Comparison of ENCODE assay signal across 26 mouse cellular contexts in the genomic region with DNA sequence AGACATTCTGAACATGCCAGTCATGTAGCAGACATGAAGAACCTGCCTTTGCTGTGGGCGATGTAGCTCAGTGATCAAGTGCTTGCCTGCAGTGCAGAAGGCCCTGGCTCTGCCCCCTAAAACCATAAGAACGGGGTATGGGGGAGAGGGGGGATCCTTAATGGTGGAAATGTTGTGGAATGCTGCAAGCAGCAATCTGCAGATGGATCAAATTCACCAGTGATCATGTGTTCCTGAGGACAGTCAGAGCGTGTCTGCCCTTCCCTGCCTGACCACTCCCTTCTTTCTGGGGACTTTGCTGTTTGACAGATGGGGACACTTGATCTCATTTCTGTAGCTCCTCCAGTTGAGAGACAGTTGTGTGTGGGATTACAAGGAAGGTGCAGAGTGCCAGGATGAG. TPM values are rescaled to one million over a fixed set of nuclear protein-coding genes. Genes with fewer than 3 reads are reported as not detected.
DNase-seq lines count a peak whose midpoint lies in the region; ATAC-seq and TF ChIP-seq lines count a peak whose summit lies in the region.
"Had no signal": no experiment of that assay in that cellular context is flagged by ENCODE, and none has a peak within 500 bp of the region (broad histone marks: within the 10 kb centered on the region; RNA-seq: fewer than 3 reads in every experiment).

No protein-coding gene starts in this region.

- TF ChIP-seq CTCF in heart, postnatal 0 days (IDR thresholded peaks at IDR 0.05; ENCODE audit: low read depth), result no peak
- no peak for TF ChIP-seq CTCF in kidney, postnatal 0 days (IDR thresholded peaks at IDR 0.05; ENCODE audit: low read depth)
- no peak for TF ChIP-seq CTCF in embryonic fibroblast, embryonic 13.5 days (IDR thresholded peaks at IDR 0.05; ENCODE audit: borderline replicate concordance, insufficient read depth, low read length)

- intact Hi-C loops in heart, postnatal 10 days (cut with DNase I), result no loop called here

- WGBS in heart, postnatal 0 days, result 77% methylated on average over 3 of the region's 3 CpGs
- 45% methylated on average over 3 of the region's 3 CpGs for WGBS in kidney, postnatal 0 days
- 74% methylated on average over 3 of the region's 3 CpGs for WGBS in stomach, embryonic 16.5 days

- ATAC-seq in heart, postnatal 0 days (ENCODE audit: insufficient read depth, low read depth), result no peak
- ATAC-seq in kidney, postnatal 0 days (replicated peaks; ENCODE audit: low FRiP score, low read depth), result 0 out of 2 replicates have a peak, but pooled peaks have one; percentile 34
- ATAC-seq in stomach, embryonic 16.5 days (ENCODE audit: insufficient read depth, low FRiP score), result no peak
- ATAC-seq: activated CD4-positive, CD25-positive, alpha-beta regulatory T cell, adult 4 months; forebrain, embryonic 14.5 days; inflammation-experienced regulatory T-cells, adult 6 months had no signal

- H3K4me1 ChIP-seq in heart, postnatal 0 days (ENCODE audit: control insufficient read depth, insufficient read depth), result peaks cover 12% of the 10 kb centered on the region
- peaks cover 31% of the 10 kb centered on the region for H3K4me1 ChIP-seq in kidney, postnatal 0 days (replicated peaks; ENCODE audit: insufficient read depth, low read length)
- peaks cover 47% of the 10 kb centered on the region for H3K4me1 ChIP-seq in embryonic fibroblast, embryonic 13.5 days (ENCODE audit: control insufficient read depth, insufficient read depth, low read length)
- H3K4me1 ChIP-seq in stomach, embryonic 16.5 days (ENCODE audit: control insufficient read depth, insufficient read depth, low read length), result peaks cover 8% of the 10 kb centered on the region
- H3K4me1 ChIP-seq: hindbrain, embryonic 15.5 days; neural tube, embryonic 15.5 days had no signal

- H3K27ac ChIP-seq in heart, postnatal 0 days (ENCODE audit: low read depth), result peak overlapping the region; percentile 37; the same call in 1 of the 2 replicates
- no peak overlapping the region for H3K27ac ChIP-seq in kidney, postnatal 0 days
- H3K27ac ChIP-seq in embryonic fibroblast, embryonic 13.5 days (ENCODE audit: insufficient read depth, low read length), result peak overlapping the region; percentile 96
- H3K27ac ChIP-seq in stomach, embryonic 16.5 days (ENCODE audit: low read length), result 0 out of 2 replicates have a peak overlapping the region, but pooled peaks have one; percentile 9
- H3K27ac ChIP-seq: heart, embryonic 15.5 days; hindbrain, embryonic 10.5 days; hindbrain, embryonic 15.5 days; limb, embryonic 12.5 days; liver, embryonic 15.5 days; neural tube, embryonic 15.5 days had no signal

- TF ChIP-seq POLR2A in embryonic fibroblast, embryonic 13.5 days (IDR thresholded peaks at IDR 0.05; ENCODE audit: low read depth, low read length), result no peak

- H3K9ac ChIP-seq in heart, postnatal 0 days (replicated peaks; ENCODE audit: low read depth, low read length), result no peak overlapping the region
- no peak overlapping the region for H3K9ac ChIP-seq in kidney, postnatal 0 days (ENCODE audit: low read depth, low read length)
- H3K9ac ChIP-seq in stomach, embryonic 16.5 days (ENCODE audit: low read length), result no peak overlapping the region
- H3K9ac ChIP-seq: heart, embryonic 15.5 days; hindbrain, embryonic 15.5 days; limb, embryonic 12.5 days; liver, embryonic 15.5 days; neural tube, embryonic 15.5 days had no signal

- no peaks in the 10 kb centered on the region for H3K36me3 ChIP-seq in heart, postnatal 0 days (replicated peaks; ENCODE audit: control insufficient read depth, insufficient read depth, low read length)
- H3K36me3 ChIP-seq in kidney, postnatal 0 days (ENCODE audit: insufficient read depth, low read length), result no peaks in the 10 kb centered on the region
- no peaks in the 10 kb centered on the region for H3K36me3 ChIP-seq in stomach, embryonic 16.5 days (ENCODE audit: control insufficient read depth, insufficient read depth, low read length)
- H3K36me3 ChIP-seq: heart, embryonic 15.5 days; hindbrain, embryonic 10.5 days; hindbrain, embryonic 15.5 days; limb, embryonic 12.5 days; liver, embryonic 15.5 days; neural tube, embryonic 15.5 days had no signal

- H3K4me2 ChIP-seq in heart, postnatal 0 days (ENCODE audit: low read depth, low read length), result no peak overlapping the region
- no peak overlapping the region for H3K4me2 ChIP-seq in kidney, postnatal 0 days (ENCODE audit: low read length)
- H3K4me2 ChIP-seq in stomach, embryonic 16.5 days (ENCODE audit: low read depth, low read length), result no peak overlapping the region
- H3K4me2 ChIP-seq: heart, embryonic 15.5 days; hindbrain, embryonic 15.5 days; limb, embryonic 12.5 days; liver, embryonic 15.5 days; neural tube, embryonic 15.5 days had no signal

- H3K9me3 ChIP-seq in heart, postnatal 0 days (replicated peaks; ENCODE audit: control insufficient read depth, low read length), result no peaks in the 10 kb centered on the region
- no peaks in the 10 kb centered on the region for H3K9me3 ChIP-seq in kidney, postnatal 0 days (replicated peaks; ENCODE audit: low read length)
- no peaks in the 10 kb centered on the region for H3K9me3 ChIP-seq in stomach, embryonic 16.5 days (replicated peaks; ENCODE audit: control insufficient read depth, low read length)
- H3K9me3 ChIP-seq: heart, embryonic 15.5 days; hindbrain, embryonic 10.5 days; hindbrain, embryonic 15.5 days; limb, embryonic 12.5 days; liver, embryonic 15.5 days; neural tube, embryonic 15.5 days had no signal

- TF ChIP-seq EP300 in heart, postnatal 0 days (IDR thresholded peaks at IDR 0.05; ENCODE audit: low read depth), result no peak

- H3K27me3 ChIP-seq in heart, postnatal 0 days (ENCODE audit: control insufficient read depth, insufficient read depth, low read length), result no peaks in the 10 kb centered on the region
- H3K27me3 ChIP-seq in kidney, postnatal 0 days (ENCODE audit: insufficient read depth, low read length), result no peaks in the 10 kb centered on the region
- no peaks in the 10 kb centered on the region for H3K27me3 ChIP-seq in stomach, embryonic 16.5 days (ENCODE audit: control insufficient read depth, insufficient read depth, low read length)
- H3K27me3 ChIP-seq: CH12.LX; heart, embryonic 15.5 days; hindbrain, embryonic 15.5 days; limb, embryonic 12.5 days; liver, embryonic 15.5 days; neural tube, embryonic 15.5 days had no signal

- no peak overlapping the region for H3K4me3 ChIP-seq in heart, postnatal 0 days (ENCODE audit: low read depth, low read length)
- H3K4me3 ChIP-seq in kidney, postnatal 0 days (replicated peaks; ENCODE audit: low read depth, low read length), result no peak overlapping the region
- H3K4me3 ChIP-seq in embryonic fibroblast, embryonic 13.5 days (ENCODE audit: insufficient read depth, low read length), result no peak overlapping the region
- no peak overlapping the region for H3K4me3 ChIP-seq in stomach, embryonic 16.5 days (replicated peaks; ENCODE audit: low read length)
- H3K4me3 ChIP-seq: heart, embryonic 15.5 days; hindbrain, embryonic 10.5 days; hindbrain, embryonic 15.5 days; limb, embryonic 12.5 days; liver, embryonic 15.5 days; neural tube, embryonic 15.5 days had no signal

- DNase-seq in heart, postnatal 0 days (ENCODE audit: low spot score), result no peak
- no peak for DNase-seq in heart, postnatal 10 days
- DNase-seq in kidney, postnatal 0 days (ENCODE audit: low spot score), result peak; percentile 67
- DNase-seq in kidney, postnatal 25 days, result no peak
- DNase-seq in urinary bladder, postnatal 10 days (ENCODE audit: low spot score), result no peak
- DNase-seq: cerebellum, adult 9-10 months; cerebellum, postnatal 36 days; gastrocnemius, postnatal 36 days; kidney, adult 18-20 months; layer of hippocampus, adult 9-11 months; midbrain, embryonic 14.5 days; retina, postnatal 1 day; right cerebral cortex, postnatal 14 days; thymus, postnatal 25 days had no signal

RNA-seq across cellular contexts. Expression of a gene that starts 11.7 kb away (rescaled TPM):
- total RNA-seq in heart, postnatal 0 days (2014; rRNA removed; ENCODE audit: low replicate concordance), result 42.0 and 51.2 TPM in 2 replicates
- 49.4 and 50.3 TPM in 2 replicates for polyA plus RNA-seq in heart, postnatal 0 days (2015; fragmentation: Nextera tagmentation; extraction: Ambion mirVana)
- 10 to 100 TPM; 46.6 to 49.2 TPM for total RNA-seq in heart, postnatal 10 days (2021)
- 86.7 and 103 TPM in 2 replicates for polyA plus RNA-seq in kidney, postnatal 0 days (2015; fragmentation: Nextera tagmentation; extraction: Ambion mirVana)
- 198 and 325 TPM in 2 replicates for polyA plus RNA-seq in embryonic fibroblast, embryonic 13.5 days (2011; ENCODE audit: insufficient read length, low read depth, missing spikeins)
- polyA plus RNA-seq in stomach, embryonic 16.5 days (2015; fragmentation: Nextera tagmentation; extraction: Ambion mirVana), result 92.1 and 101 TPM in 2 replicates
